Mouse (Mus musculus) v-Abl transformed pro-B cells (cell line): ENCODE measurements around the gene Gse1.

Source experiments
- in situ Hi-C, 2 experiments: fragments of 400-800 bp; cut with MboI; formaldehyde crosslinking; loops; one replicate each; pipeline ENCODE4 v1.15.1; 2025; ENCODE audit not compliant: unreplicated experiment in 2 of 2

Gene Gse1

DNA sequence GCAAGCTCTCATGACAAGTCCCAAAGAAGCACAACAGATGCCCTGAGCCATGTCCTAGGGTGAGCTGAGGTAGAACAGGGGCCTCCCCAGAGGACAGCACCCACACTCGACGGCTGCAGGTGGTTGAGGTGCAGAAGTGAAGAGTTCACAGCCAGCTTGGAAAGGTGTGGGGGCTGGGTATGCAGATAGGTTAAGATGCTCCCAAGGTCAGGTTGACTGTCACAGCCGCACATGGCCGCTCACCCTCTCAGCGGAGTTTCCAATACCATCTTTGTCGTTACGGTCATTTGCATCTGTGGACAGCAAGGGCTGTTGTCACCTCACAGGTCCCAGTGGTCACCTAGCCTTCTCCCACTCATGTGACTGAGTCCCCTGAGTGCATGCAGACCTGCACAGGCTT is 162.3 kb downstream of the Gse1 start:
- in situ Hi-C loops: no loop called here

DNA sequence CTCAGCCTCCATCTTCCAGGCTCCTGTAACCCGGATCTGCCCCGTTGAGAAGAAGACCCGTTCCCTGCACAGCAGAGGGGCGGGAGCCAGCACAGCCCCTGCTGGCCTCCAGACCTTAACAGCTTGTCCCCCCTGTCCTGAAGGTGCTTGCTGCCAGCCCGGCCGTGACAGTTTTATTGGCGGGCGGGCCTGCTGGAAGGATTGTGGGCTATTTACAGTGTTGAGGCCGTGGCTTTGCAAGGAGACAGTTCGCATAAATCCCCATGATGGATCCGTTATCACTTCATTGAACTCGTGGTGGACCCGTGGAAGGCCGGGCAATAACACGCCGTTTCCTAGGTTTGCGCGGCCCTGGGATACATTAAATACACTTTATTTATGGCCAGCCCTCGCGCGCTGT is 163.6 kb downstream of the Gse1 start:
- in situ Hi-C loops: no loop called here

DNA sequence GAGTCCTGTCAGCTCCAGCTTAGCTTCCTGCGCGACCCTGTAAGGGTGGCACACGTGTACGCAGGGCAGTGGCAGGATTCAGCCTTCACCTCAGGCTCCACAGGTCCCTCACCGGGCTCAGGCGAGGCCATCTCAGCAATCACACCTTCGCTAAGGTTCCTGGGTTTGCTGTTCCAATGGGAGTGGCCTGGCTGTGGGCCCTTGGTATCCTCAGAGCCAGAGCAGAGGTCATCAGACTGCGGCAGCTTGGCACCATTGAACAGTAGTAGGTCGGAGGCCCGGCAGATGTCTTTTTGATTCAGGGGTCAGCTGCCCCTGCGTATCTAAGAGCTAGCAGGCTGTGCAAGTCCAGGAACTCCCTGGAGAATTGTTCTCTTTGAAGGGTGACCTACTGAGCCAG is 164.8 kb downstream of the Gse1 start:
- in situ Hi-C loops: no loop called here

DNA sequence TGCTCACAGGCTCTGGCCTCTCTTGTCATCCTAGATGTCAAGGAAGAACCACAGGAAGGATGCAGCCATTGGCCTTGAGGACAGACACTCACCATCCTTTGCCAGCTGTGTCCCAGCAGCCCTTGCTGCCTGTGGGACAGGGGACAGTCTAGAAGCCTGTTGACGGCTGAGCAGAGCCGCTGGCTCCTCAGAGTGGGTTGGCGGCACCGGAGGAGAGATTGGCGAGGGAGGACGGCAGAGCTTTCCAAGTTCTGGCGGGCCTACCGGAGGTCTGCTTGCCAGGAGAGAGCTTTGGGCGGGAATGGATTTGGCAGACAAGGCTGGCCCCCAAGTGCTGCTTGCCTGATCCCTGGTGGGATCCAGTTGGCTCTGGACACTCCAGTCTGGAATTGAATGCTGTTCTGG is 165.6 kb downstream of the Gse1 start:
- in situ Hi-C loops: no loop called here

DNA sequence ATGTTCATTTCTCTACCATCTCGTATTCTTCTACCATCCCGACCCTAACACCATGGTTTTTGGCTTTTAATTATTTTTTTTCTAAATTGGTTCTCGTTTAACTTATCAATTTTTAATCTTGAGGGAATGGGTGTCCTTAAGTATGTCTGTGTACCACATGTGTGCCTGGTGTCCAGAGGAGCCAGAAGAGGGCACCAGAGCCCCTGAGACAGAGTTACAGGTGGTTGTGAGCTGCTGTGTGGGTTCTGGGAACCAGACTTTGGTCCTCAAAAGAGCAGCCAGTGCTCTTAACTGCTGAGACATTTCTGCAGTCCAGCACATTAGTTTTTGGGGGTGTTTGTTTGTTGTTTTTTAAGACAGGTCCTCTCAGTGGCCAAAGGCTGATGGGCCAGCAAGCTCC is 167.6 kb downstream of the Gse1 start:
- in situ Hi-C loops: no loop called here

DNA sequence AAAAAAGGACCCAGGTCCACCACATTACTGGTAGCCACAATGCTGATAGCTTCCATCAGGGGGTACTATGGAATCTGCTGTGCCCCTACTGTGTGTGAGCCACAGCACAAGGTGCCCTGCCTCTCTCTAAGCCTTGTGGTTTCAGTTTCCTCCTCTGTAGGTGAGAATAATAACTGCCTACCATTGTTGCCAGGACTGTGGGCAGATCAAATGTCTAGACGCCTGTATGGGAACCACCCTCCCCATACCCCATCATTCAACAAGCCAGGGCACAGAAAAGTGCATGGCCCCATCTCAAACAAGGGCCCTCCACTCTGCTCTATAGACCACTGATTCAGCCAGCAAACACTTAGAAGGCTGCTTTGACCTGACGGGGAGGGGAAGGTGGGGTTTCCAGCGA is 168.5 kb downstream of the Gse1 start:
- in situ Hi-C loops: no loop called here

DNA sequence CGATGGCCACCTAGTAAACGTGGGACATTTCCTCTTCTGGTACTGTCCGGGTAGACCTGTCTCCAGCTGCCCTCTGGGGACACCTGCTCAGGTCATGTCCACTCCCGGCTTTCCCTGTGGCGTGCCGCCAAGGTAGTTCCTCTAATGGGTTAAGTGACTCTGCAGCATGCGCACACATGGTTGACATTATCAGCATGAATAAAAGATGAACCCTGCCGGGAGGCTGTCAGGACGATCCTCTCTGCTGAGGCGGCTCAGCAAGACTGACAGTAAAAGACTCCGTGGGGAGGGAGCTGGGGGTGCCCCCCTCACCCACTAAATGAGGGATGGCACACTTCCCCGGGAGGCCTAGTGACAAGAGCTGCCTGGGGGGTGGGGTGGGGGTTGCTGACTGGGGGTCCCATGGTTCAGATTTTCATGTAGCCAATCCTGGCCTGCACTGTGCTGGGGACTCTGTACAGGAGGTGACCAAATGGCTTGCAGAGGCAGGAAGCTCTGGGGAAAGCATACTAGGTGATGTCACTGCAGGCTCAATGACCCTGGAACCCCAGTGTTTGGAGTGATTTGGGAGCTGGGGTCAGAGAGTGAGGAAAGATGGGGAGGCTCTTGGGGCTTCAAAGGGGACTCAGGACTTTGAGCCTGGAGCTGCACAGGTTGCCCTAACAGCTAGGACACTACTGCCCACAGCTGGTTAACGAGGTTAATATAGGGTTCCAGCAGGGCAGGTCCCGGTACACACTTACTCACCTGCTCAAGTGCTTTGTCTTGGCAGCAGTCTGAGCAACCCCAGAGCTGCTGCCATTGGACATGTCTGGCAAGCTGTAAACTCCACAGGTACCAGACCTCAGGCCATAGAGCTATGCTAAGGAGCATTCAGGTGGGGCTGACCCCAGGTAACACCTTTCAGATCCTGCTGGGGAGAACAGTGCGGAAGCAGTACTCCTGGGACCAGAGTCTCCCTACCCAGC is 169.5 kb downstream of the Gse1 start:
- in situ Hi-C loops: no loop called here

DNA sequence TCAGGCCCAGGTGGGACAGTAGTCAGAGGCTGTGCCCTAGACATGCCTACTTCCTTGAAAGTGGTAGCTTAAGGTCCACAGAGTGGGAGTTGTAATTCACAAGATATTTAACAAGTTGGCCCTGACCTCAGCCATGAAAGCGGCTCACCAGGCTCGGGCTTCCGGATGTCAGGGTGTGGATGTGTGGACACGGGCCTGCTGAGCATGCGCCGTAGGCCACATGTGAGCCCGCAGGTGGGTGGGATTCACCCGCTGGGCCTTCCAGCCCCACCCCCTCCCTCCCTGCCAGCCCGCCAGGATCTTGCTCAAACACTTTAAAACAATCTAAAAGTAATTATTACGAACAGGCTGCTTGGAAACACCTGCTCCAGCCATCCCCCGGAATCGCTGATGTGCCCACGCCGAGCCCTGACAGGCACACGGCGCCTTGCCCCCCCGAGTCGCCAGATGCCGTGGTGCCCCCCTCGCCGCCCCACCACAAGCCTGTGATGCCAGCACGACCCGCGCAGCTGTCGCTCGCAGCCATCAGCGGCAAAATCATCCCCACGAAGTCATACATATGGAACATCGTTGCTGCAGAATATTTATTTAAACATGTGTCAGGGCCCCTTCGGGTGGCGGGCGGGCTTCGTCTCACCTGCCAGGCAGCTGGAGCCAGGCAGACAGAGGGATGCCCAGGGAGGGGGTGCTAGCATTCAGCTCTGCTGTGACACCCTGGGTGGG is 171.1 kb downstream of the Gse1 start:
- in situ Hi-C loops: no loop called here

DNA sequence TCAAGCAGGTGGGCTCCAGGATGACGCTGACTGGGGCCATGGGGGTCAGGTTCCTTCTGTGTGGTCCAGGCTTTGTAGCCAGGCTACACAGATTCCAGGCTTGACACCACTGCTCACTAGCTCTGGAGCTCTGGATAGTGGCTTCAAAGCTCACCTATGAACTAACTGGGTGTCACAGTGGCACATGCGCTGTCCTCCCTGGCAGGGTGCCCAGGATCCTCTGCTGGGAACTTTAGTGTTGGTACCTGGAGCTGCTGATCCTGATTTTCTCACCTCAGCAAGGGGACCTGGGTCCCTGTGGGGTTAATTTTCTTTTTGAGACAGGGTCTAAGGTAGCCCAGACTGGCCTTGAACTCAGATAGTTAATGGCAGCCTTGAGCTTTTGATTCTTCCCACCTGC is 173.0 kb downstream of the Gse1 start:
- in situ Hi-C loops: loop anchor here (10.0 to 25.0 kb wide), 2 partner anchors 111 to 194 kb away; no protein-coding TSS in a partner anchor

DNA sequence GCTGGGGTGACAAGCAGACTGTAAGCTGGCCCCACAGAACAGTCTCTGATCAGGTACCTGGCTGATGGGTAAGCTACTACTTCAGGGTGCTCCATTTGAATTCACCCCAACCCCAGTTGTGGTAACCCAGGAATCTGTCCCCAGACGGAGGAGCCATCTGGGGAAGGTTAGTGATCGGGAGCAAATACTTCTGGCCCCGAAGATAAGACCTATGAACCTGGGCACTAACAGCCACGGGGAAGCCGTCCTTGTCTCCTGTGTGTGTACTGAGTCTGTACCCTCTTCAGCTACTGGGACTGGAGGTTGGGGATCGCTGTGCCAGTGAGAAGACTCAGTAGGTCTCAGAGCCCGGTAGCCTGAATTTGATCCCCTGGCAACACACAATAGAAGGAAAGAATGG is 173.5 kb downstream of the Gse1 start:
- in situ Hi-C loops: loop anchor here (10.0 to 25.0 kb wide), 2 partner anchors 111 to 193 kb away; no protein-coding TSS in a partner anchor

DNA sequence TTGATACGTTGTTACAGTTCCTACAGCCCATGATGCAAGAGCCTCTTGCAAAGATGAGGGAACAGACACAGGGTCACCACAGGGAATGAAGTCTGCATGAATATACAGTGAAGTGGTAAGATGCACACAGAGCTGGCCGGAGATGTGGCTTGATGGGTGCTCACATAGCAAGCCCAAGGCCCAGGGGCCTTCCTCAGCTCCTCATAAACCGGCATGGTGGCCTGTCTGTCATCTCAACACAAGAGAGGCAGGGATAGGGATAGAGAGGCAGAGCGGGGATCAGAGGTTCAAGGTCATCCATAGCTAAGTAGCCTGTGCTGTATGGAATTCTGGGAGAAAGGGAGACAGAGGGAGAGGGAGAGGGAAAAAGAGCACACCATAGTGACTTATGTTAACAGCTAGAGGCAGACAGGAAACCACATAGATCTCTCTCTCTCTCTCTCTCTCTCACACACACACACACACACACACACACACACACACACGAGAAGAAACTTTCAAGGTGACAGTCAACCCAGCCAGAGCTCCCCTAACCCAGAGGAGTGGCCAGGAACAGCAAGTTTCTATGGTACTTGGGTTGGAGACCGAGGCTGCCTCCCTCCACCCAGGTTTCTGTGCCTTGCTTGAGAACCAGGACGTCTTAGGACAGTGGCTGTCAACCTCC is 175.5 kb downstream of the Gse1 start:
- in situ Hi-C loops: loop anchor here (10.0 to 25.0 kb wide), 2 partner anchors 109 to 191 kb away; no protein-coding TSS in a partner anchor

DNA sequence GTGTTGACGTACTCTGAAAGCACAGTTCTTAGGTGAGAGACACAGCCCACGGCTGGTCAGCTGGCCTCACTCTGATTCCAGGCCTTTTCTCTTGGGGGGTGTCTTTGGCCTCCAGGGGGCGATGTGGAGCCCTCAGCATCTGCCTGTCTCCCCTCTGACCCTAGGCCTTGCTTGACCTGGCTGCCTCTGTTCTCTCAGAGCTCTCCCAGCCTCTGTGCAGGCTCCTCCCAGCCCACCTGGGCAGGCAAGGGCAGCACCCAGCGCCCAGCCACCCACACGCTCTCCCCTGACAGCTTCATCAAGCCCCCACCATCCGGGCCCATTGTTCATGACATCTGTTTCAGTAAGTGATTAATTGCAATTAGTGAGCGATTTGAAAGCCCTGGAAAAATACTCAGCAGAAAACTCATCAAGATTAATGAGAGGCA is 176.4 kb downstream of the Gse1 start:
- in situ Hi-C loops: loop anchor here (10.0 to 25.0 kb wide), 2 partner anchors 108 to 190 kb away; no protein-coding TSS in a partner anchor

DNA sequence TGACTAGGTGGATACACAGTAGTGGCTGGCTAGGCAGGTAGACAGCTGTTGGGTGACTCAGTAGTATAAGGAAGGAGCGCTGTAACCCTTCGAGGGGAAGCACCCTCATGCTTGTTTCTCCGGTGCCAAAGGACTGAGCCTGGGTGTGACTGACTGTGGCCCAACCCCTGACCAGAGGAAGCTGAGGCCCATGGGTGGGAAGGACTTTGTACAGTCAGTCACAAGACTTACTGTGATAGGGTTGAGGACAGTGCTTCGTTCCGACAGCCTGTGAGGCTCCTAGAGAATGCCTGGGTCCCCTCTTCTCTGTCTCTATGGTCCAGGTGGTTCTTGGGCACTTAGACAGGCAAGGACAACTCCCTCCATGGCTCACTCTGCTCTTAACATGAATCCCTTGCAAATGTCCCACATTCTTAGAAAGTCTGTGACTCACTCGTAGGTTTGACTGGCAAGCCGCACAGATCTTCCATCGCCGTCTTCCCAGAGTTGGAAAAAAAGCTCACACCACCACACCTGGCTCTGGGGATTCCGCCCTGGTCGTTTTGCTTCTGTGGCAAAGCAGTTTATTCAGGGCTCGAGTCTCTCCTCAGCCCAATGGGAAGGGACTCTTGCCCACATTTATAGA is 177.9 kb downstream of the Gse1 start:
- in situ Hi-C loops: loop anchor here (10.0 to 25.0 kb wide), 2 partner anchors 106 to 189 kb away; no protein-coding TSS in a partner anchor

DNA sequence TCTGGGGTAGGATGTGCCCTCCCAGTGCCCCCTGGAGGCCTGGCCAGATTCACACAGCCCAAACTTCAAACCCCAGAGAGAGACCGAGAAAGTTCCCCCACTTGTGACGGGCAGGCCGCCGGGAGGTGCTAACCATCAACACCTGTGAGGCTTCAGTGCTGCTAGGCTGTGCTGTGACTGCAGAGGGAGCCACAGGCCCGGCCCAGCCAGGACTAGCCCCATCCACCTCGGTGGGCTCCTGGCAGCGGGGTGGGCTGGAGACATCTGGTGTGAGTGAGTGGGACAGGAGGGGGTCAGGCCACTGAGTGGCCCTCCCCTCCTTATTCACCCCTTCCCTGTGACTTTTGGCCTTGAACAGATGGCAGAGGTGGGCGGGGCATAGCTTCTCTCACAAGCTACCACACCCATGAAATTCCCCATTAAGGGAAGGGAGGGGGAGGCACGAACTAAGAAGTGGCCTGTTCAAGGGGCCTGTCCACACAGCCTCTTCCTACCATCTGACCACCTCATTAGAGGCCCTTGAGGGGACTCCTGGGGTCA is 179.5 kb downstream of the Gse1 start:
- in situ Hi-C loops: loop anchor here (10.0 to 25.0 kb wide), 2 partner anchors 105 to 187 kb away; no protein-coding TSS in a partner anchor

DNA sequence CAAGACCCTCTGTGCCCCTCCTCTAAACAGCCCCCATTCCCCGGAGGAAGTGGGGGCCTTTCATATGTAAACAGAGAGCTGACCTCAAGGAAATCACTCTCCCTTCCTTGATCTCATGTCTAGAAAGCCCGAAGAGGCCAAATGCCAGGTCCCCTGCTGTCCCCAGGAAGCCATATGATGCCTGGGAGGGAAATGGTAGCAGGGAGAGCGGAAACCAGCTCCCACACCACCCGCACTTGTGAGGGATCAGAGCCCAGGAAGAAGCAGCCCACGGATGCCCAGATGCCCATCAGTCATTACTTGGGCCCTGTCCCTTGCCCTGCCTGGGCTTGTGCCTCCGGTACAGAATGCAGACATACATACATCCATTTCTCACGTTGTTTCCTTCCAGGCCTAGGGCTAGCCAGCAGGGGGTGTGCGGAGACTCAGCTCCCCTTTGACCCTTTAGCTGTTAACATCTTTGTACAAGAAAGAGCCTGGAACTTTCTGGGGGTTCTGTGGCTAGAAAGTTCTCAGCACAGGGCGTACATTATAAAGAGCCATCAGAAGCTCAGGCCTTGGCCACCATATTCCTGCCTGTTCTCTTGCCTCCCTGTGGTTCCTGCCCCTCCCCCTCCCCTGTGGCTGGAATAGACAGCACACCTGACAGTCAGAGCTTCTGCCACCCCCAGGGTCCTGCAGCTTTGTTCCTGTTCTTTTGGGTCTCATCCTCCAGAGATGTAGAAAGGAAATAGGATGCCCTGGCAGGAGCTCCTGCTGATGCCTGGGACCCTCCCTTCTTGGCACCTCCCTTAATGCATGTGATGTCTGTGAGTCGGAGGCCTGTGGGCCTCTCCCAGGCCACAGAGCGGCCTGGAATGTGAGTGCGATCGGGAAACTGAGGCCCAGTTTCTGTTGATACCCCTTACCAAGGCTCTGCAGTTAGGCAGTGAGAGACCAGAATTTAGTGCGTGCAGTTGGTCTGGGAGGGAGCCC is 180.3 kb downstream of the Gse1 start:
- in situ Hi-C loops: loop anchor here (10.0 to 25.0 kb wide), 2 partner anchors 104 to 186 kb away; no protein-coding TSS in a partner anchor

DNA sequence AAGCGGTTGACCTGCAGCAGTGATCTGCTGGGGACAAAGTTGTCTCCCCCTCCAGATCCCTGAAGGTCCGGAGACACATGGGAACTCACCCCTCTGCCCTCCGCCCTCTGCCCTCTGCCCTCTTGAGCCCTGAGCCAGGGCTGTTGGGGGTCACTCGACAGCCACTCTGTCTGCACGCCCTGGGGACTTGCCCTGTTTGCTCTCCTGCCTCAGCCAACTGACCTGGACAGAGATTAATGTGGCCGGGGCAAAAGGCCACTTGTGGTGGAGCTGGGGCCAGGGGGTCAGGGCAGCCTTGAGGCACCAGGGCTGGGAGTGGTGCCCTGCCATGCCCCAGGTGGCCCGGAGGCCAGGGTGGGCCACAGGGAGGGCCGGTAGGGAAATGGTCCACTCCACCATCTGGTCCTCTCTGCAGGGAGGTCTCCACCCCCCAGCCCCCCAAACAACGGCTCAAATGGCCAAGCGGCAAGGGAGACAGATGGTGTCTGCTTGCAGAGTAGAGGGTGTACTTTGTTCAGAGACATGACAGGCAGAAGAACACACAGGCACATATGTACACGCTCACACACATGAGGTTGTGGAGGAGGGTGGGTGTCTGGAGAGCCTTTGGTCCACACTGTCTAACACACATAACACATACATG is 181.2 kb downstream of the Gse1 start:
- in situ Hi-C loops: loop anchor here (10.0 to 25.0 kb wide), 3 partner anchors 103 to 185 kb away; no protein-coding TSS in a partner anchor

DNA sequence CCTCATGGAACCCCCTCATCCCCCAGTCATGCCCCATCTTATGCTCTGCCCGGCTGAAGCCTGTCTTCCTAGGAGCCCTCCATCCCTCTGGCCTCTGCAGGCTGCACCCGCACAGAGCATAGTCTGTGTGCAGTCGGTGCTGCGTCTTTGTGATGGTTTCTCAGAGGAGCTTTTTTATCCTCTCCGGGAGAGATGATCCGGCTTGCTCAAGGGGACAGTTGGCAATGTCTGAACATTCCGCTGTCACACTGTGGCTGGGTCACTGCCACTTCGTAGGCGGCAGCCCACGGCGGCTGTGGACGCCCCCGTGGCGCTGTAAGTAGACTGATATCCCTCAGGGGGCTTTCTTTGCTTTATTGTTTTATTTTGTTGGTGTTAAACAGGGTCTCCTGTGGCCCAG is 182.8 kb downstream of the Gse1 start:
- in situ Hi-C loops: loop anchor here (10.0 to 25.0 kb wide), 2 partner anchors 101 to 114 kb away; no protein-coding TSS in a partner anchor

DNA sequence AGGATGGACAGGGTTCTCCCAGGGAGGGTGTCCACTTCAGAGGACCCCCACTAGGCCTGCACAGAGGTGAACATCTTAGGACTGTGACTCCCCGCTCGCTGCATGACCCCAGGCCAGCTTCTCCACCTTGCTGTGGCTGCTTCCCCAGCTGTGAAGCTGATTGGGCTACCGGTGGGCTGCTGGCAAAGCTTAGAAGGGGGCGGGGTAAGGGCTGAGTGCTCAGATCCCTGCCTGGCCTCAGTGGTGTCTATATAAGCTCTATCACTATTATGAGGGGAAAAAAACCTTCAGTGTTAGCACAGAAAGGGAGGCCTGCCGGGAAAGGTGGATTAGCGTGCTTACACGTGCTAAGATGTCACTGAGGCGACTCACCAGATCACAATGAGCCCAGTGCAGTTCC is 183.6 kb downstream of the Gse1 start:
- in situ Hi-C loops: loop anchor here (10.0 to 25.0 kb wide), 2 partner anchors 100 to 113 kb away; no protein-coding TSS in a partner anchor
